Mouse (Mus musculus) gonadal fat pad, adult 2 months (tissue): ENCODE data around the gene Prdx2. TPM values are rescaled to one million over a fixed set of nuclear protein-coding genes. Genes with fewer than 3 reads are reported as not detected.

Source experiments
- DNase-seq: peaks from one replicate; pipeline ENCODE4 v3.0.0-alpha.2; 2012; ENCODE audit warnings: low read depth
- polyA plus RNA-seq: library from polyadenylated mRNA; depleted of rRNA; stranded (reverse); fragments of >200 nt; gene quantifications from 2 replicates; pipeline ENCODE4 v1.2.3, GENCODE M21; 2012; rRNA removed

Prdx2 gene
- polyA plus RNA-seq, 1 experiment: 202 TPM

GRCm38 (mm10) chr8:84997649-84998295 lies 28.4 kb downstream of the Prdx2 start:
- no peak for DNase-seq

GRCm38 (mm10) chr8:85007686-85008085 lies 38.3 kb downstream of the Prdx2 start:
- no peak for DNase-seq

- DNase-seq: no peak
Measured at GRCm38 (mm10) chr8:85011242-85011641, 41.9 kb downstream of the Prdx2 start.

GRCm38 (mm10) chr8:85013230-85013840 lies 43.9 kb downstream of the Prdx2 start:
- DNase-seq: no peak

GRCm38 (mm10) chr8:85014431-85014830 lies 45.0 kb downstream of the Prdx2 start, which contains the start of gene Best2:
Best2 (minus strand) TSS chr8:85014531.
- no peak for DNase-seq

GRCm38 (mm10) chr8:85016724-85017123 lies 47.3 kb downstream of the Prdx2 start:
- no peak for DNase-seq

GRCm38 (mm10) chr8:85017209-85017608 lies 47.8 kb downstream of the Prdx2 start:
- no peak for DNase-seq

- DNase-seq: no peak
Measured at GRCm38 (mm10) chr8:85021514-85022055, 52.2 kb downstream of the Prdx2 start.

- no peak for DNase-seq
Measured at GRCm38 (mm10) chr8:85023846-85024245, 54.5 kb downstream of the Prdx2 start.

Other genes with a start within 250 kb of the Prdx2 start
- gene G430095P16Rik, start 246.6 kb upstream of the Prdx2 start, polyA plus RNA-seq: 1.1 and 2.1 TPM in 2 replicates
- 35.3 and 69.9 TPM in 2 replicates for gene Nfix, start 169.2 kb upstream of the Prdx2 start, polyA plus RNA-seq
- 3.7 and 5.3 TPM in 2 replicates for gene Dand5, start 146.8 kb upstream of the Prdx2 start, polyA plus RNA-seq
- gene Gadd45gip1, start 138.1 kb upstream of the Prdx2 start, polyA plus RNA-seq: 14.6 and 21.4 TPM in 2 replicates
- gene Rad23a, start 128.9 kb upstream of the Prdx2 start, polyA plus RNA-seq: 75.1 and 88.9 TPM in 2 replicates
- 563 and 854 TPM in 2 replicates for gene Calr, start 122.7 kb upstream of the Prdx2 start, polyA plus RNA-seq
- 44.7 and 52.1 TPM in 2 replicates for gene Farsa, start 112.6 kb upstream of the Prdx2 start, polyA plus RNA-seq
- 3.3 and 3.7 TPM in 2 replicates for gene Syce2, start 97.5 kb upstream of the Prdx2 start, polyA plus RNA-seq
- gene Gcdh, start 75.7 kb upstream of the Prdx2 start, polyA plus RNA-seq: 102 and 104 TPM in 2 replicates
- gene Klf1, start 67.7 kb upstream of the Prdx2 start, polyA plus RNA-seq: 0.67 and 0.69 TPM in 2 replicates
- gene Dnase2a, start 61.0 kb upstream of the Prdx2 start, polyA plus RNA-seq: 29.5 and 30.8 TPM in 2 replicates
- 0.56 and 0.66 TPM in 2 replicates for gene Mast1, start 32.2 kb upstream of the Prdx2 start, polyA plus RNA-seq
- gene Rtbdn, start 22.6 kb upstream of the Prdx2 start, polyA plus RNA-seq: not detected in 2 replicates
- gene Gm49661, start 154 bp upstream of the Prdx2 start, polyA plus RNA-seq: 3.3 and 6.8 TPM in 2 replicates
- 44.0 and 58.8 TPM in 2 replicates for gene Rnaseh2a, start 180 bp downstream of the Prdx2 start, polyA plus RNA-seq
- gene Junb, start 9.1 kb downstream of the Prdx2 start, polyA plus RNA-seq: 37.2 and 42.8 TPM in 2 replicates
- 16.5 and 24.7 TPM in 2 replicates for gene Hook2, start 21.0 kb downstream of the Prdx2 start, polyA plus RNA-seq
- not detected in 2 replicates for gene Best2, start 44.9 kb downstream of the Prdx2 start, polyA plus RNA-seq
- gene Asna1, start 55.7 kb downstream of the Prdx2 start, polyA plus RNA-seq: 154 and 168 TPM in 2 replicates
- 64.2 and 100 TPM in 2 replicates for gene Trir, start 57.2 kb downstream of the Prdx2 start, polyA plus RNA-seq
- gene Tnpo2, start 67.3 kb downstream of the Prdx2 start, polyA plus RNA-seq: 84.8 and 89.2 TPM in 2 replicates
- 56.8 and 59.4 TPM in 2 replicates for gene Fbxw9, start 90.5 kb downstream of the Prdx2 start, polyA plus RNA-seq
- 1.5 and 1.9 TPM in 2 replicates for gene Gm5741, start 98.4 kb downstream of the Prdx2 start, polyA plus RNA-seq
- gene Dhps, start 102.2 kb downstream of the Prdx2 start, polyA plus RNA-seq: 44.5 and 48.3 TPM in 2 replicates
- gene Wdr83os, start 111.2 kb downstream of the Prdx2 start, polyA plus RNA-seq: 170 and 198 TPM in 2 replicates
- gene Wdr83, start 111.7 kb downstream of the Prdx2 start, polyA plus RNA-seq: 33.8 and 35.7 TPM in 2 replicates
- 133 and 184 TPM in 2 replicates for gene Man2b1, start 113.7 kb downstream of the Prdx2 start, polyA plus RNA-seq
- gene Zfp791, start 153.5 kb downstream of the Prdx2 start, polyA plus RNA-seq: 2.5 and 2.7 TPM in 2 replicates
- gene Cks1brt, start 182.3 kb downstream of the Prdx2 start, polyA plus RNA-seq: not detected in 2 replicates